Mouse (Mus musculus) lung, adult 2 months (tissue): ENCODE data around the gene Wdr18.

Experiments used
- CTCF ChIP-seq: fragments of 200-500 bp; IDR thresholded peaks from 2 replicates; pipeline ENCODE4 v1.5.1; 2011; ENCODE audit warnings: mild to moderate bottlenecking, low read length, control low read depth; ENCODE audit not compliant: insufficient read depth
- POLR2A ChIP-seq: fragments of 200-500 bp; IDR thresholded peaks from 2 replicates; pipeline ENCODE4 v1.6.1; 2011; ENCODE audit warnings: low read depth, mild to moderate bottlenecking, control low read depth, low read length, borderline replicate concordance; ENCODE audit errors: extremely low read depth

DNA sequence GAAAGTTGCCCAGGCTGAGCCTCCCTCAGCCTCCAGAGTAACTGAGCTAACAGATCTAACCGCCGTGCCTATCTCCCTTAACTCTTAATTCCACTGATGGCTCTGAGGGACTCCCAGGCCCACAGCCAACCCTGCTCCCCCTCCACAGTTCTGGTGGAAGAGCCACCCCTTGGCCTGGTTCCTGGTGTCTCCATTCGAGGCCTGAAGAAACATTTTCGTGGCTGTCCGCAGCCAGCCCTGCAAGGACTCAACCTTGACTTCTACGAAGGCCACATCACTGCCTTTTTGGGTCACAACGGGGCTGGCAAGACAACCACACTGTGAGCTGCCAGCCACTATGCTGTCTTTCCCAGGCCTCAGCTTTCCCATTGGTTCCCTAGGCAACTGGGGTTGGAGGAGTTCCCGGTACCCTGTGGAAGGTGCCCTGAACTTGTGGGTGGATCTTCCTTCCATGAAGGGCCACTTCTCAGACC is 44.3 kb downstream of the Wdr18 start:
- TF ChIP-seq CTCF (no peak), POLR2A (no peak)
